Mouse (Mus musculus): ENCODE results near the gene 9130008F23Rik. TPM values are rescaled to one million over a fixed set of nuclear protein-coding genes. Genes with fewer than 3 reads are reported as not detected.

The 9130008F23Rik gene
- total and polyA plus RNA-seq, 3 experiments: not detected

DNA sequence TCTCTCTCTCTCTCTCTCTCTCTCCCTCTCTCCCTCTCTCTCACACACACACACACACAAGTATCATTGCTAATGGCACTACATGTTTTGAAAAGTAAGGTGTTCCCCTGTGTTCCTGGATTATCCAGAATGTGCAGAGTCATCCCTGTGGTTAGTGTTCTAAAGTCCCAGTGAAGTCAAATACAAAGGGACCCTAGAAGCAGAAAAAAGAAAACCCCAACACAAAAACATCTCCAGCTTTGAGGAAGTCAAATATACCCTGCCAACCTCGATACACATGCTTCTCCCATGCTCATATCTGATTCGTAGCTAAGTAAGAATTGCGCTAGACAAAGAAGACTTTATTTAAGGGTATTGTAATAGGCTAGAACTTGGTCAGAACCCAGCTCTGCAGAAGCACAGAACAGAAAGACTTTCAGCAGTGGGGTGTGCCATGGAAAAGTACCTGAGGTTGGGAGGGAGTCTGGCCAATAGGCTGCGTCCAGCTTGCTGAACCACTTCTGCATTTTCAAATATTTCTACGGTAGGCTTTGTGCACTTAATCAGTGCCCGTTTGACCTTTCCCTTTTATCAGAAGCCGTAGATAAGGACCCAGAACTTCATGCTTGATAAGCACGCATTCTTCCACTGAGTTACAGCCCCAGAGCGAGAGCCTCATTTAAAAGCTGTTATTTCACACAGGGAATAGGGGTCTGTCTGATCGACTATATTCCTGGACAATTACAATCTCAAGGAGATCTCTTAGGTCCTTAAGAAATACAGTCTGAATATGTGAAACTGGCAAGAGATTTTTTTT lies 11.2 kb downstream of the 9130008F23Rik start:
- H3K9ac ChIP-seq (ENCODE audit: insufficient read depth, low read depth): no peak overlapping the region
- in situ Hi-C loops (cut with MboI; ENCODE audit: low pct_ligation_motif_present, low pct_unique_long_range_greater_than_20kb, low sequenced_read_pairs) (no loop called here), dilution Hi-C loops (cut with MboI; ENCODE audit: extremely low pct_ligation_motif_present, extremely low pct_unique_long_range_greater_than_20kb, low sequenced_read_pairs) (no loop called here)
- no peaks in the 10 kb centered on the region for H3K4me1 ChIP-seq (ENCODE audit: control insufficient read depth in 1 of 2, insufficient read depth in 2 of 2)
- no peak overlapping the region for H3K4me3 ChIP-seq (replicated peaks in 1 of 3; ENCODE audit: low read depth in 2 of 3, low read length in 2 of 3, poor library complexity in 1 of 3)
- no peaks in the 10 kb centered on the region for H3K27me3 ChIP-seq (replicated peaks)
- no peak overlapping the region for H3K4me2 ChIP-seq (ENCODE audit: insufficient read depth, low read depth, poor library complexity, severe bottlenecking)
- H3K9me3 ChIP-seq (replicated peaks; ENCODE audit: low read length): peaks cover 4% of the 10 kb centered on the region
- no peaks in the 10 kb centered on the region for H3K36me3 ChIP-seq (replicated peaks in 1 of 2; ENCODE audit: control insufficient read depth in 1 of 2, insufficient read depth in 1 of 2, low read length in 1 of 2)
- H3K27ac ChIP-seq (ENCODE audit: insufficient read depth, low read depth): no peak overlapping the region
- DNase-seq (ENCODE audit: extremely low read depth): no peak
- TF ChIP-seq NRF1 (IDR thresholded peaks at IDR 0.05; ENCODE audit: low read depth, low read length) (no peak), SIN3A (IDR thresholded peaks at IDR 0.05; ENCODE audit: low read length) (no peak), ZMIZ1 (IDR thresholded peaks at IDR 0.05; ENCODE audit: low read depth, low read length) (no peak), TBP (conservative IDR thresholded peaks at IDR 0.05; ENCODE audit: low read depth, low read length) (no peak), MXI1 (IDR thresholded peaks at IDR 0.05; ENCODE audit: low read depth, low read length) (no peak)
- no peaks in the 10 kb centered on the region for H3K79me2 ChIP-seq (replicated peaks; ENCODE audit: control insufficient read depth, extremely low read depth, insufficient read depth, poor library complexity, severe bottlenecking)

DNA sequence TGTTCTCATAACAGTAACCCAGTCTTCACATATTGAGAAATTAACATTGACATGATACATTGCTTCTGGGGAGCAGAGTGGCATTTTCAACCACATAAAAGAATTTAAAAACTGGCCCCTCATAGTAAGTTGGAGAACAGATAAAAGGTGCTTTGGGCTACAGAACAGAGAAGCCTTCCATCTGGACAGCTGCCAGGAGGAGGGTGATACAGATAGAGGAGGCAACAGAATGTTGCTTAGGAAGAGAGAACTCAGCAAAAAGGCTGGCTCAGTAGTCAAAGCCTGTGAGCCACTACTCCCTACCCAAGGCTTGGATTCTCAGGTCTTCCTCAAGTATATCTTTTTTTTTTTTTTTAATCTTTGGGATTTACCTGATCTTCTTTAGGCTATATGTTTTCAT lies 25.3 kb downstream of the 9130008F23Rik start:
- dilution Hi-C loops (cut with MboI; ENCODE audit: extremely low pct_ligation_motif_present, extremely low pct_unique_long_range_greater_than_20kb, low sequenced_read_pairs) (no loop called here), in situ Hi-C loops (cut with MboI; ENCODE audit: low pct_ligation_motif_present, low pct_unique_long_range_greater_than_20kb, low sequenced_read_pairs) (no loop called here)
- DNase-seq (ENCODE audit: extremely low read depth): no peak
- no peak overlapping the region for H3K4me3 ChIP-seq (replicated peaks in 1 of 3; ENCODE audit: low read depth in 2 of 3, low read length in 2 of 3, poor library complexity in 1 of 3)
- H3K27ac ChIP-seq (ENCODE audit: insufficient read depth, low read depth): no peak overlapping the region
- H3K27me3 ChIP-seq (replicated peaks): no peaks in the 10 kb centered on the region
- no peaks in the 10 kb centered on the region for H3K9me3 ChIP-seq (replicated peaks; ENCODE audit: low read length)
- TF ChIP-seq SMC3 (IDR thresholded peaks at IDR 0.05; ENCODE audit: low read depth, low read length) (no peak), HCFC1 (IDR thresholded peaks at IDR 0.05; ENCODE audit: low read depth, low read length) (no peak), NELFE (IDR thresholded peaks at IDR 0.05; ENCODE audit: low read depth, low read length) (no peak), E2F4 (IDR thresholded peaks at IDR 0.05; ENCODE audit: insufficient replicate concordance, low read depth, low read length) (no peak), TBP (conservative IDR thresholded peaks at IDR 0.05; ENCODE audit: low read depth, low read length) (no peak), CHD1 (IDR thresholded peaks at IDR 0.05; ENCODE audit: low read depth, low read length) (no peak), ELF1 (IDR thresholded peaks at IDR 0.05; ENCODE audit: low read depth, low read length) (no peak), GABPA (IDR thresholded peaks at IDR 0.05; ENCODE audit: insufficient replicate concordance, low read depth, low read length) (no peak), UBTF (IDR thresholded peaks at IDR 0.05; ENCODE audit: low read depth, low read length) (no peak), KAT2A (IDR thresholded peaks at IDR 0.05; ENCODE audit: insufficient replicate concordance, low read length) (no peak), IRF4 (IDR thresholded peaks at IDR 0.05; ENCODE audit: low read depth, low read length) (no peak), USF2 (conservative IDR thresholded peaks at IDR 0.05; ENCODE audit: low read depth, low read length) (no peak), MAX (IDR thresholded peaks at IDR 0.05; ENCODE audit: low read length) (no peak), CTCF (conservative IDR thresholded peaks at IDR 0.05 in 1 of 2, IDR thresholded peaks at IDR 0.05 in 1 of 2; ENCODE audit: low read depth in 2 of 2, low read length in 2 of 2) (no peak), MXI1 (IDR thresholded peaks at IDR 0.05; ENCODE audit: low read depth, low read length) (no peak), NRF1 (IDR thresholded peaks at IDR 0.05; ENCODE audit: low read depth, low read length) (no peak), MAZ (IDR thresholded peaks at IDR 0.05; ENCODE audit: low read depth, low read length) (no peak), EP300 (IDR thresholded peaks at IDR 0.05; ENCODE audit: low read length) (no peak)
- H3K4me2 ChIP-seq (ENCODE audit: insufficient read depth, low read depth, poor library complexity, severe bottlenecking): no peak overlapping the region
- H3K36me3 ChIP-seq (replicated peaks in 1 of 2; ENCODE audit: control insufficient read depth in 1 of 2, insufficient read depth in 1 of 2, low read length in 1 of 2): no peaks in the 10 kb centered on the region
- no peaks in the 10 kb centered on the region for H3K4me1 ChIP-seq (ENCODE audit: control insufficient read depth in 1 of 2, insufficient read depth in 2 of 2)
- H3K9ac ChIP-seq (ENCODE audit: insufficient read depth, low read depth): no peak overlapping the region
- no peaks in the 10 kb centered on the region for H3K79me2 ChIP-seq (replicated peaks; ENCODE audit: control insufficient read depth, extremely low read depth, insufficient read depth, poor library complexity, severe bottlenecking)
